Mouse (Mus musculus) CH12.LX (cell line): ENCODE measurements around the gene Dcps. TPM values are rescaled to one million over a fixed set of nuclear protein-coding genes. Genes with fewer than 3 reads are reported as not detected.
A peak's percentile ranks its signal among the peaks of the same experiment; 100 is the strongest.

Source experiments
- DNase-seq: peaks from one replicate; pipeline ENCODE4 v3.0.0-alpha.2; 2013; ENCODE audit errors: extremely low read depth
- H3K27ac ChIP-seq: 2 replicates; pipeline ENCODE4 v1.5.1; 2012; ENCODE audit warnings: low read depth, mild to moderate bottlenecking, control low read depth, moderate library complexity; ENCODE audit not compliant: insufficient read depth
- H3K27me3 ChIP-seq: replicated peaks from 2 replicates; pipeline ENCODE3; 2012; ENCODE audit warnings: inconsistent platforms
- H3K36me3 ChIP-seq, 2 experiments: replicated peaks in 1 of 2; 2 replicates each; pipeline versions ENCODE3 to v1.6.1; 2012; ENCODE audit warnings: inconsistent platforms in 1 of 2, low read length in 1 of 2, mild to moderate bottlenecking in 1 of 2, mixed read lengths in 1 of 2, moderate library complexity in 1 of 2; ENCODE audit not compliant: control insufficient read depth in 1 of 2, insufficient read depth in 1 of 2
- H3K4me1 ChIP-seq, 2 experiments: 2 replicates each; pipeline ENCODE4 v1.6.1; 2012; ENCODE audit warnings: inconsistent platforms in 1 of 2, moderate library complexity in 1 of 2; ENCODE audit not compliant: insufficient read depth in 2 of 2, control insufficient read depth in 1 of 2
- H3K4me2 ChIP-seq: 2 replicates; pipeline ENCODE4 v1.6.1; 2012; ENCODE audit warnings: low read depth, mild to moderate bottlenecking, control low read depth; ENCODE audit not compliant: poor library complexity, insufficient read depth, severe bottlenecking
- H3K4me3 ChIP-seq, 3 experiments: fragments of 150-350 bp in 1 of 3; sonication (generic) in 1 of 3; replicated peaks in 1 of 3; 2 replicates each; pipeline versions ENCODE3 to v1.5.1; 2011 to 2012; ENCODE audit warnings: low read depth in 2 of 3, low read length in 2 of 3, mild to moderate bottlenecking in 2 of 3, moderate library complexity in 2 of 3, control low read depth in 1 of 3, improper control_type of control experiment in 1 of 3, inconsistent platforms in 1 of 3, mixed read lengths in 1 of 3; ENCODE audit not compliant: poor library complexity in 1 of 3
- H3K79me2 ChIP-seq: replicated peaks from 2 replicates; pipeline ENCODE4 v1.6.1; 2012; ENCODE audit warnings: mild to moderate bottlenecking, moderate library complexity; ENCODE audit not compliant: control insufficient read depth, poor library complexity, insufficient read depth, severe bottlenecking; ENCODE audit errors: extremely low read depth
- H3K9ac ChIP-seq: 2 replicates; pipeline ENCODE4 v1.6.1; 2012; ENCODE audit warnings: low read depth, mild to moderate bottlenecking, control low read depth, moderate library complexity; ENCODE audit not compliant: insufficient read depth
- H3K9me3 ChIP-seq: replicated peaks from 2 replicates; pipeline ENCODE3; 2012; ENCODE audit warnings: low read length, inconsistent platforms, mixed read lengths
- BHLHE40 ChIP-seq: IDR thresholded peaks from 2 replicates; pipeline ENCODE4 v1.6.1; 2011; ENCODE audit warnings: mild to moderate bottlenecking, low read depth, low read length, improper control_type of control experiment
- GABPA ChIP-seq: IDR thresholded peaks from 2 replicates; pipeline ENCODE4 v1.6.1; 2012; ENCODE audit warnings: low read depth, low read length, improper control_type of control experiment, inconsistent platforms; ENCODE audit not compliant: insufficient replicate concordance
- JUN ChIP-seq: IDR thresholded peaks from 2 replicates; pipeline ENCODE4 v1.6.1; 2011; ENCODE audit warnings: low read depth, mild to moderate bottlenecking, low read length, improper control_type of control experiment, moderate library complexity; ENCODE audit not compliant: insufficient read depth
- MAFK ChIP-seq: IDR thresholded peaks from 2 replicates; pipeline ENCODE4 v1.6.1; 2011; ENCODE audit warnings: low read length, improper control_type of control experiment; ENCODE audit not compliant: insufficient replicate concordance
- MAZ ChIP-seq: IDR thresholded peaks from 2 replicates; pipeline ENCODE4 v1.6.1; 2012; ENCODE audit warnings: low read depth, mild to moderate bottlenecking, inconsistent platforms, low read length, improper control_type of control experiment, moderate library complexity
- MEF2A ChIP-seq: IDR thresholded peaks from 2 replicates; pipeline ENCODE4 v1.6.1; 2014; ENCODE audit warnings: low read depth, mild to moderate bottlenecking, inconsistent platforms, low read length, improper control_type of control experiment, borderline replicate concordance
- MYC ChIP-seq: IDR thresholded peaks from 2 replicates; pipeline ENCODE4 v1.6.1; 2011; ENCODE audit warnings: low read depth, mild to moderate bottlenecking, improper control_type of control experiment, low read length
- NELFE ChIP-seq: IDR thresholded peaks from 2 replicates; pipeline ENCODE4 v1.6.1; 2011; ENCODE audit warnings: low read depth, low read length, improper control_type of control experiment
- PAX5 ChIP-seq: IDR thresholded peaks from 2 replicates; pipeline ENCODE4 v1.6.1; 2012; ENCODE audit warnings: low read length, inconsistent platforms, mixed read lengths
- SIN3A ChIP-seq: IDR thresholded peaks from 2 replicates; pipeline ENCODE4 v1.6.1; 2012; ENCODE audit warnings: low read length, improper control_type of control experiment, inconsistent platforms
- TCF12 ChIP-seq: IDR thresholded peaks from 2 replicates; pipeline ENCODE4 v1.6.1; 2014; ENCODE audit warnings: low read depth, mild to moderate bottlenecking, inconsistent platforms, low read length, improper control_type of control experiment
- UBTF ChIP-seq: IDR thresholded peaks from 2 replicates; pipeline ENCODE4 v1.6.1; 2012; ENCODE audit warnings: low read depth, mild to moderate bottlenecking, inconsistent platforms, low read length, improper control_type of control experiment, moderate library complexity
- USF1 ChIP-seq: IDR thresholded peaks from 2 replicates; pipeline ENCODE4 v1.6.1; 2014; ENCODE audit warnings: low read depth, mild to moderate bottlenecking, inconsistent platforms, low read length, improper control_type of control experiment
- ZKSCAN1 ChIP-seq: IDR thresholded peaks from 2 replicates; pipeline ENCODE4 v1.6.1; 2012; ENCODE audit warnings: low read depth, inconsistent platforms, low read length, improper control_type of control experiment, borderline replicate concordance
- dilution Hi-C: fragments of 300-500 bp; cut with MboI; formaldehyde crosslinking; loops from 2 replicates; pipeline ENCODE4 v1.14.3; 2020; ENCODE audit warnings: low sequenced_read_pairs; ENCODE audit not compliant: extremely low pct_unique_long_range_greater_than_20kb, extremely low pct_ligation_motif_present
- in situ Hi-C: fragments of 300-500 bp; cut with MboI; formaldehyde crosslinking; loops from 3 replicates; pipeline ENCODE4 v1.14.3; 2019; ENCODE audit warnings: low sequenced_read_pairs, low pct_ligation_motif_present, low pct_unique_long_range_greater_than_20kb, mixed read lengths
- polyA plus RNA-seq: library from polyadenylated mRNA; unstranded; fragments of >175 nt; gene quantifications from 2 replicates; pipeline ENCODE4 v1.2.1, GENCODE M21; 2012; ENCODE audit warnings: low read depth; ENCODE audit not compliant: insufficient read length
- total RNA-seq, 2 experiments: library from RNA; depleted of rRNA; stranded (reverse); fragments of 300-350 nt in 1 of 2; fragments of >200 nt in 1 of 2; gene quantifications; 2 replicates each; pipeline ENCODE4 v1.2.3; 2012 to 2014

Gene Dcps
- total and polyA plus RNA-seq, 3 experiments, result 64.3 to 113 (median 94.3) TPM

DNA sequence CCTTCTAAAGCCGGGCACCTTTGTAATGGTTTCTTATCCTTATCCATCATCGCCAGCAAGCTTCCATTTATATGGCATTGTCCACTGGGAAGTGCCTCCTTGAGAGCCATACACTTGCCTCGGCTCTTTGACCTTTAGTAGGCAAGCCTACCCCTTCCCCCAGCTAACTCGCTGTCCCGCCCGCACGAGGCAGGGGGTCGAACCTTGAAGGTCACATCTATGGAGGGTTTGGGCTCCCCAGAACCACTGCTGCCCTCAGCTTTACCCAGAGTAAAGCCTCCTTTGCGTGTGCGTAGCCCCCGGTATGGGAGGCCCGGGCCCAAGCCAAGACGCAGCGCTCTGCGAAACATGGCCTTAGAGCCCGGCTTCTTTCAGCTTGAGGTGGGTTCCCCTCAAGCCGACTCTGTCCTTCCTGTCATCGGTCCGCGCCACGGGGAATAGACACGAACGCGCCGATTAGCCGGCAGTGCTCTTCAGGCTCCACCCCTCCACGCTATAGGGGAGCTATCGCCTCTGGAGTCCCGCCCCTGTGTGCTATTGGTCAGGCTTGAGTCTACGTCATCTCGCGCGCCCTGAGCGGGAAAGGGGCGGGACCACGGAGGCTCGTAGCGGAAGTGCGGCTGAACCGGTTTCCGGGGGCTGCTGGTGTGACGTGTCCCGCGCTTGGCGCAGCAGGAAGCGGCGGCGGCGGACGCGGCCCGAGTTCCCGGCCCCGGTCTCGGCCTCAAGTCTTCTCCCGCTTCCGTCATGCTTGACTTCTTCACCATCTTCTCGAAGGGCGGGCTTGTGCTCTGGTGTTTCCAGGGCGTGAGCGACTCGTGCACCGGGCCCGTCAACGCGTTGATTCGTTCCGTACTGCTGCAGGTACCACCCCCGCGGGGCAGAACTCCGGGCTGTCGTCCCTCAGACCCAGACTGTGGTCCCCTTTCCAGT, 34.9 kb upstream of the Dcps start, which contains the start of gene Foxred1 (continued):
- TF ChIP-seq NELFE, result peak; percentile 92

DNA sequence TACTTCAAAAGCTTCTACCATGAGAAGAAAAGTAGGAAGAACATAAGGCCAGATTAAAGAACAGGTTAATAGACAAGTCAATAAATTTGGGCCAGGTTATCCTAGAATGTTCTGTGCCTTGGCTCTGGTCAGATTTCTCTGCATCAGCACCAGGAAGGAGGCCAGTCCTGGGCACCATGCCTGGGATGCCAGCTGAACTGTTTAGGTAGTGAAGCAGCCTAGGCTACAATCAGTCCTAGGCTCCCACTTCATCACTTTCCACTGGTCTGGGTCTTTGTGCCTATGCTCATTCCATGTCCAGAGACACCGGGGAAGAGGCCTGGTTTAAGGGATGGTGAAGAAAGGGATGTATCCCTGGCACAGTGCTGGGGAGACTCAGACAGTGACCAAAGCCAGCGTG, 28.6 kb upstream of the Dcps start:
- Histone ChIP-seq H3K4me2 (no peak overlapping the region), H3K9ac (no peak overlapping the region), H3K36me3 (peaks cover 46 to 65% of the 10 kb centered on the region in 2 experiments), H3K4me1 (peaks cover under 1 to 32% of the 10 kb centered on the region in 2 experiments; a peak in 2 of 4 replicates), H3K9me3 (peaks cover 8% of the 10 kb centered on the region), H3K79me2 (no peaks in the 10 kb centered on the region; the same call in 1 of the 2 replicates), H3K4me3 (no peak overlapping the region), H3K27ac (no peak overlapping the region), H3K27me3 (no peaks in the 10 kb centered on the region)
- dilution Hi-C loops (no loop called here), in situ Hi-C loops (loop anchor here (10.0 kb wide), 1 partner anchor 340 kb away; no protein-coding TSS in a partner anchor)
- no peak for TF ChIP-seq MEF2A
- no peak for TF ChIP-seq BHLHE40
- no peak for TF ChIP-seq GABPA
- TF ChIP-seq MYC, result no peak
- no peak for TF ChIP-seq SIN3A
- TF ChIP-seq ZKSCAN1, result no peak
- TF ChIP-seq MAZ, result no peak
- TF ChIP-seq MAFK, result no peak
- no peak for TF ChIP-seq TCF12
- TF ChIP-seq PAX5, result no peak
- DNase-seq, result no peak

DNA sequence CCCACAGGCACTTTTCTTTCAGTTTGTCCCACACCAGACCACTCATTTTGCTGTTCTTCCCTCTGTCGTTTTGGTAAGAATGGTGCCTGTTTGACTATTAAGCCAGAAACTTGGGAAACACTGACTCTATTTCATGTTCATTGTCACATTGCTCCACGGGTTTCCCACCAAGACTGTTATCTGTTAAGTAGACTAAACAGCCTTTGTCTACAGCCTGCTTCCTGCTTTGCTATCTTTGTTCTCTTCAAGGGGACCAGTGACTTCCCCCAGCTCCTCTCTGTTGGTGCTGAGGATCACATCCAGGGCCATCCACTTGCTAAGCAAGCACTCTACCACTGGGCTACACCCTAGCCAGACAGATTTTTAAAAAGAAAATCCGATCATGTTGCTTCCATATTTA, 27.7 kb upstream of the Dcps start:
- dilution Hi-C loops, result no loop called here

More for the DNA sequence above, 27.7 kb upstream of the Dcps start:
- TF ChIP-seq USF1 (no peak), UBTF (no peak), MEF2A (no peak), GABPA (no peak), TCF12 (no peak), JUN (no peak)
- TF ChIP-seq, all 38 proteins: peak for 0
- Histone ChIP-seq H3K36me3 (peaks cover 41 to 57% of the 10 kb centered on the region in 2 experiments), H3K9ac (no peak overlapping the region), H3K4me1 (peaks cover 0 to 24% of the 10 kb centered on the region in 2 experiments; a peak in 2 of 4 replicates), H3K79me2 (no peaks in the 10 kb centered on the region; the same call in 1 of the 2 replicates), H3K4me3 (no peak overlapping the region), H3K9me3 (peaks cover 8% of the 10 kb centered on the region), H3K27me3 (no peaks in the 10 kb centered on the region), H3K4me2 (no peak overlapping the region), H3K27ac (no peak overlapping the region)
- DNase-seq, result no peak
- in situ Hi-C loops, result loop anchor here (10.0 kb wide), 1 partner anchor 341 kb away; no protein-coding TSS in a partner anchor
